Mouse (Mus musculus) myocyte (in vitro differentiated cells): ENCODE results near the gene Glt6d1. TPM values are rescaled to one million over a fixed set of nuclear protein-coding genes. Genes with fewer than 3 reads are reported as not detected.

Experiments used
- H3K27me3 ChIP-seq: one replicate; pipeline ENCODE4 v1.6.1; 2011; ENCODE audit not compliant: control insufficient read depth, insufficient read depth, insufficient read length
- H3K36me3 ChIP-seq: one replicate; pipeline ENCODE4 v1.6.1; 2011; ENCODE audit not compliant: control insufficient read depth, insufficient read depth
- H3K4me2 ChIP-seq: one replicate; pipeline ENCODE4 v1.6.1; 2011; ENCODE audit warnings: low read depth, control low read depth
- H3K4me3 ChIP-seq: one replicate; pipeline ENCODE4 v1.5.1; 2011; ENCODE audit warnings: mild to moderate bottlenecking, control low read depth, moderate library complexity
- H3K79me2 ChIP-seq: one replicate; pipeline ENCODE4 v1.6.1; 2011; ENCODE audit not compliant: control insufficient read depth, insufficient read depth
- H3ac ChIP-seq: one replicate; pipeline ENCODE4 v1.6.1; 2011; ENCODE audit not compliant: control insufficient read depth, insufficient read length
- CEBPB ChIP-seq: IDR thresholded peaks from 2 replicates; pipeline ENCODE4 v1.6.1; 2011; ENCODE audit warnings: mild to moderate bottlenecking, moderate library complexity; ENCODE audit not compliant: poor library complexity, insufficient read depth, severe bottlenecking
- E2F4 ChIP-seq: IDR thresholded peaks from one replicate; pipeline ENCODE4 v1.6.1; 2011; ENCODE audit warnings: mild to moderate bottlenecking, control low read depth, moderate library complexity; ENCODE audit not compliant: insufficient read depth
- MAX ChIP-seq: IDR thresholded peaks from one replicate; pipeline ENCODE4 v1.6.1; 2011; ENCODE audit warnings: low read depth, mild to moderate bottlenecking, control low read depth
- MYOD1 ChIP-seq, 3 experiments: IDR thresholded peaks; one replicate each; pipeline ENCODE4 v1.6.1; 2011; ENCODE audit warnings: control low read depth in 2 of 3, low read depth in 2 of 3, mild to moderate bottlenecking in 2 of 3, moderate library complexity in 1 of 3; ENCODE audit not compliant: insufficient read length in 2 of 3, control insufficient read depth in 1 of 3
- MYOG ChIP-seq, 3 experiments: IDR thresholded peaks; one replicate each; pipeline ENCODE4 v1.6.1; 2011; ENCODE audit warnings: control low read depth in 2 of 3, low read depth in 2 of 3, mild to moderate bottlenecking in 2 of 3; ENCODE audit not compliant: insufficient read length in 2 of 3, control insufficient read depth in 1 of 3, insufficient read depth in 1 of 3
- POLR2A ChIP-seq: IDR thresholded peaks from one replicate; pipeline ENCODE4 v1.6.1; 2011; ENCODE audit warnings: low read depth, mild to moderate bottlenecking, control low read depth, moderate library complexity; ENCODE audit not compliant: insufficient read length
- POLR2AphosphoS2 ChIP-seq: IDR thresholded peaks from one replicate; pipeline ENCODE4 v1.6.1; 2011; ENCODE audit warnings: low read depth, control low read depth; ENCODE audit not compliant: insufficient read length
- REST ChIP-seq: IDR thresholded peaks from one replicate; pipeline ENCODE4 v1.6.1; 2011; ENCODE audit warnings: mild to moderate bottlenecking, control low read depth, moderate library complexity; ENCODE audit not compliant: insufficient read depth, insufficient read length
- SRF ChIP-seq: IDR thresholded peaks from one replicate; pipeline ENCODE4 v1.6.1; 2011; ENCODE audit warnings: low read depth; ENCODE audit not compliant: control insufficient read depth, insufficient read length
- TCF12 ChIP-seq: IDR thresholded peaks from one replicate; pipeline ENCODE4 v1.6.1; 2011; ENCODE audit warnings: mild to moderate bottlenecking, control low read depth; ENCODE audit not compliant: poor library complexity, insufficient read depth, severe bottlenecking
- TCF3 ChIP-seq: IDR thresholded peaks from one replicate; pipeline ENCODE4 v1.6.1; 2011; ENCODE audit warnings: low read depth, control low read depth; ENCODE audit not compliant: insufficient read length
- USF1 ChIP-seq: IDR thresholded peaks from one replicate; pipeline ENCODE4 v1.6.1; 2011; ENCODE audit warnings: low read depth, mild to moderate bottlenecking, control low read depth, moderate library complexity
- polyA plus RNA-seq: library from polyadenylated mRNA; unstranded; fragments of >200 nt; fragmentation: generic; extraction: Trizol; gene quantifications from one replicate; pipeline ENCODE4 v1.2.1, GENCODE M21; 2012; ENCODE audit warnings: missing spikeins

Gene Glt6d1
- polyA plus RNA-seq, 1 experiment = not detected

- Histone ChIP-seq H3K36me3 (no peaks in the 10 kb centered on the region), H3K27me3 (no peaks in the 10 kb centered on the region), H3K4me2 (no peak within 1 kb of the TSS), H3ac (no peak within 1 kb of the TSS), H3K79me2 (no peaks in the 10 kb centered on the region), H3K4me3 (no peak within 1 kb of the TSS)
- no peak for TF ChIP-seq TCF3
- no peak for TF ChIP-seq E2F4
- no peak for TF ChIP-seq SRF
- no peak for TF ChIP-seq POLR2AphosphoS2
- TF ChIP-seq USF1 = no peak
- no peak for TF ChIP-seq TCF12
- TF ChIP-seq REST = no peak
- no peak for TF ChIP-seq MYOD1 (IDR thresholded peaks at IDR 0.05; ENCODE audit: control insufficient read depth in 1 of 3, insufficient read length in 2 of 3, low read depth in 2 of 3)
- TF ChIP-seq CEBPB = no peak
- no peak for TF ChIP-seq MAX
- no peak for TF ChIP-seq POLR2A
Observed at GRCm38 (mm10) chr2:25781957-25782356, 33.7 kb downstream of the Glt6d1 start, which contains the start of gene Gm13539. TSS of gene Gm13539 (plus strand) at chr2:25782257.

DNA sequence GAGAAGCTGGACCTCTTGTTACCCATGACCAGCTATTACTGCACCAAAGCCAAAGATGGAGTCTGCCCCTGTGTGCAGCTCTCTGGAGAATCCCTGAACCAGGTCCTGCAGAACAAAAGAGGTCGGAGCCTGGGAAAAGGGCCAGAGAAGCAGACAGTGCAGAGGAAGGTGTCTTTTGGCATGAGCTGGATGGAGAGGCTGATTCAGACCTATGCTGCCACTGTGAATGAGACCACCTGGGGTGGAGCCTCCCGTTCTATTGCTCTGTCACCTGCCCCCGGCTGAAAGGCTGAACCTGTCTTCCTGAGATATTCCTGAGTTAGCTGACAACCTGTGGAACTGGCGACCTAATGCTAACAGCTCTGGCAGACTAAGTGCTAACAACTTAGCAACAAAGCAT is 34.7 kb downstream of the Glt6d1 start:
- TF ChIP-seq CEBPB = no peak
- no peak for TF ChIP-seq TCF12
- no peak for TF ChIP-seq POLR2AphosphoS2
- TF ChIP-seq TCF3 = no peak
- TF ChIP-seq SRF = no peak
- TF ChIP-seq USF1 = no peak
- TF ChIP-seq E2F4 = no peak
- no peak for TF ChIP-seq POLR2A
- no peak for TF ChIP-seq REST
- no peak for TF ChIP-seq MYOD1 (IDR thresholded peaks at IDR 0.05; ENCODE audit: control insufficient read depth in 1 of 3, insufficient read length in 2 of 3, low read depth in 2 of 3)
- TF ChIP-seq MYOG (IDR thresholded peaks at IDR 0.05; ENCODE audit: control insufficient read depth in 1 of 3, insufficient read depth in 1 of 3, insufficient read length in 2 of 3, low read depth in 2 of 3) = no peak
- no peak for TF ChIP-seq MAX
- H3K79me2 ChIP-seq = no peaks in the 10 kb centered on the region
- no peak overlapping the region for H3ac ChIP-seq
- H3K4me3 ChIP-seq = no peak overlapping the region
- peaks cover 2% of the 10 kb centered on the region for H3K27me3 ChIP-seq
- H3K36me3 ChIP-seq = no peaks in the 10 kb centered on the region
- H3K4me2 ChIP-seq = no peak overlapping the region

- TF ChIP-seq REST (no peak), MAX (no peak), TCF3 (no peak), SRF (no peak), TCF12 (no peak)
- no peak overlapping the region for H3ac ChIP-seq
- no peak overlapping the region for H3K4me3 ChIP-seq
- no peak overlapping the region for H3K4me2 ChIP-seq
- H3K36me3 ChIP-seq = no peaks in the 10 kb centered on the region
- no peaks in the 10 kb centered on the region for H3K79me2 ChIP-seq
- H3K27me3 ChIP-seq = peaks cover 7% of the 10 kb centered on the region
Observed at GRCm38 (mm10) chr2:25779076-25779475, 36.6 kb downstream of the Glt6d1 start.

DNA sequence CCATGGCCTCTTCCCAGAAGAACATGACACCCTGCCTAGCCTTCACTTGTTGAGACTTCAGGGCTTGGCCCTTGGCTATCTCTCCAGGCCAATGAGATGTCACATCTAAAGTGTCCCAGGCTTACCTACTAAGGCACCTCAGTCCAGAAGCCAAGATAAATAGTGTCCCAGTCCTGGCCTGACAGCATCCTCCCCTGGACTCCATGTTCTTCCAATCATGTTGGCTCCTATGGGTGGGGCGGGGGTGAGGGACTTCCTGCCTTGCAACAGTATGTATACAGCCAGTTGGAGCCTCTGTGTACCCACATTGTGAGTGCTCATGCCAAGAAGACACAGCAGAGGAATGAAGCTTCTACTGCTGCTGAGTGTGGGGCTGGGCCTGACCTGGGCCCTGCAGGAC is 38.9 kb downstream of the Glt6d1 start, which contains the start of gene Lcn11:
Lcn11 (plus strand) TSS at position 301 of the 400 bp plus-strand sequence.
- no peaks in the 10 kb centered on the region for H3K36me3 ChIP-seq
- no peak within 1 kb of the TSS for H3K4me3 ChIP-seq
- no peak within 1 kb of the TSS for H3ac ChIP-seq

DNA sequence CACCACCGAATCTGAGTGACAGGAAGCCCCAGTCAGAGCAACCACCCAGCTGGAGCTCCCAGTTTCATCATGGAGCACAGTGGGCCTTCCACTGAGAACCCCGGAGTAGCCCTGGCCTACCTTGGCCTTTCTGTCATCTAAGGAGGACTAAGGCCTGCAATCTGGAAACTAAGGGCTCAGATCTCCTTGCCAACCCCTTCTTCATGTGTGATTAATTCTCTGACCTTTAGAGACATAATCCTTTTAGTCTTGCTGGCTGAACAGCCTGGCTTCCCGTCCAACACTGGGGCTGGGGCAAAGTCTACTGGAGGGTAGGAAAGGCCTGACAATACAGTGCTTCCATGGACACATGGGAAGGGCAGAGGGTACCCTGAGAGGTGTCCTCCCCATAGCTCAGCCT is 39.7 kb downstream of the Glt6d1 start:
- no peak overlapping the region for H3K4me2 ChIP-seq
- TF ChIP-seq POLR2A = no peak
- TF ChIP-seq POLR2AphosphoS2 = no peak
- no peak for TF ChIP-seq E2F4
- no peak for TF ChIP-seq REST
- no peak for TF ChIP-seq SRF
- no peak for TF ChIP-seq MAX
- TF ChIP-seq TCF12 = no peak
- no peak for TF ChIP-seq MYOD1 (IDR thresholded peaks at IDR 0.05; ENCODE audit: control insufficient read depth in 1 of 3, insufficient read length in 2 of 3, low read depth in 2 of 3)

More for the DNA sequence above, 38.9 kb downstream of the Glt6d1 start, which contains the start of gene Lcn11:
- no peak within 1 kb of the TSS for H3K4me2 ChIP-seq
- peaks cover 7% of the 10 kb centered on the region for H3K27me3 ChIP-seq
- TF ChIP-seq CEBPB = no peak
- TF ChIP-seq MAX = no peak
- TF ChIP-seq USF1 = no peak
- TF ChIP-seq SRF = no peak
- no peak for TF ChIP-seq E2F4
- no peak for TF ChIP-seq TCF12
- no peak for TF ChIP-seq TCF3
- TF ChIP-seq MYOG (IDR thresholded peaks at IDR 0.05; ENCODE audit: control insufficient read depth in 1 of 3, insufficient read depth in 1 of 3, insufficient read length in 2 of 3, low read depth in 2 of 3) = no peak
- TF ChIP-seq POLR2A = no peak
- no peak for TF ChIP-seq REST
- TF ChIP-seq POLR2AphosphoS2 = no peak
- TF ChIP-seq MYOD1 (IDR thresholded peaks at IDR 0.05; ENCODE audit: control insufficient read depth in 1 of 3, insufficient read length in 2 of 3, low read depth in 2 of 3) = no peak
- no peaks in the 10 kb centered on the region for H3K79me2 ChIP-seq

More for the DNA sequence above, 39.7 kb downstream of the Glt6d1 start:
- no peaks in the 10 kb centered on the region for H3K36me3 ChIP-seq
- no peaks in the 10 kb centered on the region for H3K79me2 ChIP-seq
- H3K27me3 ChIP-seq = peaks cover 7% of the 10 kb centered on the region
- H3K4me3 ChIP-seq = no peak overlapping the region
- H3ac ChIP-seq = no peak overlapping the region
